Comparison of ENCODE assay signal across 7 mouse cellular contexts in the genomic region with DNA sequence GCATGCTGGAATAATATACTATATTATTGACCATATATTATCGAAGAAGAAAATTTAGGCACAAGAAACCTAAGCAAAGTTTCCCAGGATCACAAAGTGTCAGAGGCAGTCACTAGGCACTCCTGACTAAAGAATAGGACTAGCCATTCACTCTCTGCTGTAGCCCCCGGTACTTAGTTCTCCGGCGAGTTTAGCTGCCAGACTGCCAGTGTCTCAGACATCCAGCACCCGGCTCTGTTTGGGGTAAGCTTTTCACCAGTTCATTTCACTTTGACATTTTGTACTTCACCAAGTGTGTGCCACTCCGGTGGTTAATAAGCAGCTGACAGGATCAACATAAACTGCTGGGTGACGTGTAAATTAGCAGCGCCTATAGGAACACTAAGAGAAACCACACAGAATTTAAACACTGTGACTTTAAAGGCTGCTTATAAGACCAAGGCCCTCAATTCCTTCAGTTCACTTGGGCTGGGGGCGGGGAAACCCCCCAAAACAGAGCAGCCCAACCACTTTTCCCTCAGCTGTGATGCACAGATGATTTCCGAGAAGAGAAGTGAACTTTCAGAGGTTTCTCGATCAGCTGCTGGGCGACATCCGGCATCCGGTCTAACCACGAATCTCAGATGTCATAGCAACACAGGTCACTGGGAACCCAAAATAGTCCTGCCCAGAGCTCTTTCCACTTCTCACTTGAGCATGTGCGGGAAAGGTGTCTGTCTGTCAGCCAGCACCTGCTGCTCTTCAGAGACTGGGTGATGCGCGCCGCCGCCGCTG.
DNase-seq lines count a peak whose midpoint lies in the region; ATAC-seq and TF ChIP-seq lines count a peak whose summit lies in the region.

No protein-coding gene starts in this region.

- no peak for TF ChIP-seq CTCF in lung, postnatal 0 days (IDR thresholded peaks at IDR 0.05)

- H3K9ac ChIP-seq in heart, embryonic 12.5 days = peak overlapping the region; percentile 40
- H3K9ac ChIP-seq in lung, postnatal 0 days (replicated peaks; ENCODE audit: low read depth) = no peak overlapping the region

- ATAC-seq in heart, embryonic 12.5 days (ENCODE audit: insufficient number of reproducible peaks, low FRiP score) = no peak
- ATAC-seq in lung, postnatal 0 days = peak; percentile 68

- no peaks in the 10 kb centered on the region for H3K36me3 ChIP-seq in heart, embryonic 12.5 days
- no peaks in the 10 kb centered on the region for H3K36me3 ChIP-seq in lung, postnatal 0 days (ENCODE audit: insufficient read depth, low read length)

- H3K27me3 ChIP-seq in heart, embryonic 12.5 days (replicated peaks) = no peaks in the 10 kb centered on the region
- H3K27me3 ChIP-seq in lung, postnatal 0 days (replicated peaks; ENCODE audit: insufficient read depth, low read length) = no peaks in the 10 kb centered on the region

- peak; percentile 3 to 13 for DNase-seq in layer of hippocampus, adult 18-20 months (ENCODE audit: low spot score in 2 of 2)
- DNase-seq in layer of hippocampus, adult 9-10 months (ENCODE audit: low spot score) = no peak
- DNase-seq in cerebellum, adult 11-12 months = peak; percentile 20
- peak; percentile 70 for DNase-seq in lung, postnatal 0 days (ENCODE audit: low spot score)
- DNase-seq in retina, postnatal 7 days (ENCODE audit: low read depth, low spot score) = peak; percentile 2
- DNase-seq in adrenal gland, adult 18-20 months (ENCODE audit: low spot score in 2 of 2) = no peak

- no peak for TF ChIP-seq EP300 in lung, postnatal 0 days (IDR thresholded peaks at IDR 0.05)

- H3K4me3 ChIP-seq in heart, embryonic 12.5 days = peak overlapping the region; percentile 30
- peak overlapping the region; percentile 3 for H3K4me3 ChIP-seq in lung, postnatal 0 days (ENCODE audit: low read depth, low read length)

- peak overlapping the region; percentile 67 for H3K4me2 ChIP-seq in heart, embryonic 12.5 days
- peak overlapping the region; percentile 47 for H3K4me2 ChIP-seq in lung, postnatal 0 days (replicated peaks; ENCODE audit: low read depth, low read length)

- no peaks in the 10 kb centered on the region for H3K9me3 ChIP-seq in heart, embryonic 12.5 days (replicated peaks)
- no peaks in the 10 kb centered on the region for H3K9me3 ChIP-seq in lung, postnatal 0 days (ENCODE audit: low read length)

- peaks cover 21% of the 10 kb centered on the region for H3K4me1 ChIP-seq in heart, embryonic 12.5 days (replicated peaks)
- peaks cover 3% of the 10 kb centered on the region; the same call in 1 of the 2 replicates for H3K4me1 ChIP-seq in lung, postnatal 0 days (ENCODE audit: insufficient read depth, low read depth, low read length)

- 43% methylated on average over 21 of the region's 21 CpGs for WGBS in heart, embryonic 12.5 days
- WGBS in lung, postnatal 0 days = 41% methylated on average over 21 of the region's 21 CpGs

- peak overlapping the region; percentile 42 for H3K27ac ChIP-seq in heart, embryonic 12.5 days (ENCODE audit: poor library complexity, severe bottlenecking)
- H3K27ac ChIP-seq in lung, postnatal 0 days (ENCODE audit: low read length) = no peak overlapping the region

Comparison
In these comparisons a context has a peak if more than half of its experiments do, and no peak if none do; other contexts are left out.
1. DNase-seq: peak in layer of hippocampus, adult 18-20 months (2 of 2), cerebellum, adult 11-12 months (single experiment), lung, postnatal 0 days (single experiment) and retina, postnatal 7 days (single experiment); none in layer of hippocampus, adult 9-10 months (single experiment) and adrenal gland, adult 18-20 months (0 of 2).